Mouse (Mus musculus) kidney, embryonic 16.5 days (tissue): ENCODE data around the gene Palld. TPM values are rescaled to one million over a fixed set of nuclear protein-coding genes. Genes with fewer than 3 reads are reported as not detected.

ENCODE experiments used
- ATAC-seq: fragments of 200-750 bp; cut with Nextera tagmentation; 2 replicates; pipeline ENCODE4 v1.8.0; 2017; ENCODE audit warnings: moderate TSS enrichment; ENCODE audit not compliant: low FRiP score, low TSS enrichment
- H3K27ac ChIP-seq: fragments of 300-500 bp; sonication (generic); 2 replicates; pipeline ENCODE4 v1.5.1; 2014; ENCODE audit warnings: low read length
- H3K27me3 ChIP-seq: fragments of 300-500 bp; sonication (generic); 2 replicates; pipeline ENCODE4 v1.6.1; 2014; ENCODE audit warnings: low read length, control low read depth, mixed read lengths; ENCODE audit not compliant: insufficient read depth
- H3K36me3 ChIP-seq: fragments of 300-500 bp; sonication (generic); 2 replicates; pipeline ENCODE4 v1.6.1; 2014; ENCODE audit warnings: low read length, control low read depth, mixed read lengths; ENCODE audit not compliant: insufficient read depth
- H3K4me1 ChIP-seq: fragments of 300-500 bp; sonication (generic); 2 replicates; pipeline ENCODE4 v1.6.1; 2014; ENCODE audit warnings: low read length, control low read depth, mixed read lengths; ENCODE audit not compliant: insufficient read depth
- H3K4me2 ChIP-seq: fragments of 300-500 bp; sonication (generic); replicated peaks from 2 replicates; pipeline ENCODE4 v1.6.1; 2014; ENCODE audit warnings: low read depth, low read length
- H3K4me3 ChIP-seq: fragments of 300-500 bp; sonication (generic); 2 replicates; pipeline ENCODE4 v1.5.1; 2014; ENCODE audit warnings: mild to moderate bottlenecking, low read length
- H3K9ac ChIP-seq: fragments of 300-500 bp; sonication (generic); replicated peaks from 2 replicates; pipeline ENCODE4 v1.6.1; 2014; ENCODE audit warnings: low read length
- H3K9me3 ChIP-seq: fragments of 300-500 bp; sonication (generic); 2 replicates; pipeline ENCODE4 v1.6.1; 2016; ENCODE audit warnings: low read length, control low read depth
- WGBS: fragments of 180-500 bp; shearing (Covaris S2); extraction: QIAGEN DNeasy Blood & Tissue Kit; methylation state at CpG from one replicate; pipeline ENCODE4 v1.1.7; 2014; 5-methylcytosine and 5-hydroxymethylcytosine counted together
- polyA plus RNA-seq: library from polyadenylated mRNA; unstranded; fragments of >200 nt; fragmentation: Nextera tagmentation; extraction: Ambion mirVana; gene quantifications from 2 replicates; pipeline ENCODE4 v1.2.1, GENCODE M21; 2015

Palld gene
- polyA plus RNA-seq, 1 experiment from 2014 or later = 71.8 TPM

DNA sequence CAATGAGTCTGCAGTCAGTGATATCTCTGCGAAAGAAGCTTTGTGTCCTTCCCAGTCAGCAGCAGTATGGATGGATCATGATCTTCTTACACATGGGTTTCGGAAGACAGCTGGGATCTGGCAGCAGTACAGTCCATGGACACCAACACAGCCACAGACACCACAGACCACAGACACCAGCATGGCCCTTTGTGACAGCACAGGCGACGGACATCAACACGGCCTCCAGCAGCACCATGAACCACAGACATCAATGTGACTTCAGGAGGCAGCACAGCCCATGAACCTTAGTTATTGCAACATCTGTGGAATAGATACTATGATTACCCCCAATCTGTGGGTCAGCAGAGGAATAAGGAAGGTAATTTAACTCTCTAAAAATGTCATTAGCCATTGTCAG, 10.3 kb upstream of the Palld start:
- no peaks in the 10 kb centered on the region for H3K9me3 ChIP-seq
- H3K27ac ChIP-seq = no peak overlapping the region
- WGBS = 90% methylated on average over 5 of the region's 5 CpGs
- no peaks in the 10 kb centered on the region for H3K36me3 ChIP-seq
- H3K27me3 ChIP-seq = no peaks in the 10 kb centered on the region
- H3K4me1 ChIP-seq = no peaks in the 10 kb centered on the region
- no peak overlapping the region for H3K4me2 ChIP-seq
- H3K9ac ChIP-seq = no peak overlapping the region
- ATAC-seq = no peak
- no peak overlapping the region for H3K4me3 ChIP-seq

DNA sequence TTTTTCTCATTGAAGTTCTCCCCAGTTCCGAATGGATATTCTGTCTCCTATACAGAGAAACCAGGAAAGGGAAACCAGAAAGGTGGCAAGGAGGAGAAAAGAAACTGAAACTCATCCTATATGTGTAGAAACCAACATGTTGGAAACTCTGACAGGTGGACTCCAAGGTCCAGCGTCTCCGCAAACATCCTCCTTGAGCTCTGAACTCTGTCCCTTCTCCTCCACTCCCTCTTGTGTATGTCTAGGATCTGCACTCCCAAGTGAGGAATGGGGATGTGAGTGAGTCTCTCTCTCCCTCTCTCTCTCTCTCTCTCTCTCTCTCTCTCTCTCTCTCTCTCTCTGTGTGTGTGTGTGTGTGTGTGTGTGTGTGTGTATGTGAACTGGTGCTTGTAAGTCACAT, 6.8 kb upstream of the Palld start:
- WGBS = 78% methylated on average over 3 of the region's 3 CpGs
- H3K27me3 ChIP-seq = no peaks in the 10 kb centered on the region
- ATAC-seq = no peak

DNA sequence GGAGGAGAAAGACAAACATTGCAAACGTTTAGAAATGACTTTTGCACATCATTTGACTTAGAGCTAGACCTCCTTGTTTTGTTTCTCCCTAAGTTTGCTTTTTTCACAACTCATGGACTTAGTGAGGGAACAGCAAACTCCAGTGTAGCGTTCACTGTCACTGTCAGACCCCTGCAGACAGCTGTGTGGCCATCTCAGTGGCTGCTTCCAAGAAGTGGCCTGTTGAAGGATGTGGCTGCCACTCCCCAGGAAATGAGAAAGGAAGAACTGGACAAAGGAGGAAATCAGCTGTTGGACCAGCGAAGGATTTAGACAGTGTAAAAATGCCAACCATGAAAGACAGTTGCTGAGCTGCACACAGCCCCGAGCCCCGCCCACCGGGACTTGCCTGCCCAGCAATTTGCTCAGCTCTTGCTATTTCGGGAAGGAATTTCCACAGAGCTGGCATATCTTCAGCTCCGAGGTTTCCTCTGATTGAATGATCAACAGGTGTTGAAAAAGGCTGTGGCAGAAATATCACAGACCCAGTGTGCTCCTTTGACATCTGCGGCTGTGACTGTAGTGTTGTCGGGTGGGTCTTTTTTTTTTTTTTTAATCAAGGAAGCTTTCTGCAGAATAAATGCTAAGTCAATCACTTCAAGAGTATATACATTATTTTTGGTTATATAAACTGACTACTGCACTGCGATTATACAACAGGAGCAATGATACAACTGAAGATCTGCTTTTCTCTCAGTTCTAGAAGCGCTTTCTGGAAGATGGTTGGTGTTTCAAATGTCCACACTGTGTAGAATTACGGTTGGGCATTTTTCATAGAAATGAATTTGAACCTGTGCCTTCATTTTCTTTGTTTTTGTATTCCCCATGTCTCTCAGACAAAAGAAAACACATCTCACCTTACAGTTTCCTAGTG, 6.1 kb upstream of the Palld start:
- Histone ChIP-seq H3K4me1 (no peaks in the 10 kb centered on the region), H3K36me3 (no peaks in the 10 kb centered on the region), H3K4me2 (no peak overlapping the region; the same call in 1 of the 2 replicates), H3K9me3 (no peaks in the 10 kb centered on the region), H3K27me3 (no peaks in the 10 kb centered on the region), H3K27ac (no peak overlapping the region), H3K9ac (no peak overlapping the region), H3K4me3 (no peak overlapping the region)
- 60% methylated on average over 13 of the region's 13 CpGs for WGBS
- ATAC-seq = 0 out of 2 replicates have a peak, but pooled peaks have one; percentile 19

More for the DNA sequence above, 6.8 kb upstream of the Palld start:
- no peak overlapping the region for H3K9ac ChIP-seq
- no peaks in the 10 kb centered on the region for H3K36me3 ChIP-seq
- no peak overlapping the region for H3K27ac ChIP-seq
- H3K4me1 ChIP-seq = no peaks in the 10 kb centered on the region
- H3K4me2 ChIP-seq = no peak overlapping the region
- no peaks in the 10 kb centered on the region for H3K9me3 ChIP-seq
- H3K4me3 ChIP-seq = no peak overlapping the region

DNA sequence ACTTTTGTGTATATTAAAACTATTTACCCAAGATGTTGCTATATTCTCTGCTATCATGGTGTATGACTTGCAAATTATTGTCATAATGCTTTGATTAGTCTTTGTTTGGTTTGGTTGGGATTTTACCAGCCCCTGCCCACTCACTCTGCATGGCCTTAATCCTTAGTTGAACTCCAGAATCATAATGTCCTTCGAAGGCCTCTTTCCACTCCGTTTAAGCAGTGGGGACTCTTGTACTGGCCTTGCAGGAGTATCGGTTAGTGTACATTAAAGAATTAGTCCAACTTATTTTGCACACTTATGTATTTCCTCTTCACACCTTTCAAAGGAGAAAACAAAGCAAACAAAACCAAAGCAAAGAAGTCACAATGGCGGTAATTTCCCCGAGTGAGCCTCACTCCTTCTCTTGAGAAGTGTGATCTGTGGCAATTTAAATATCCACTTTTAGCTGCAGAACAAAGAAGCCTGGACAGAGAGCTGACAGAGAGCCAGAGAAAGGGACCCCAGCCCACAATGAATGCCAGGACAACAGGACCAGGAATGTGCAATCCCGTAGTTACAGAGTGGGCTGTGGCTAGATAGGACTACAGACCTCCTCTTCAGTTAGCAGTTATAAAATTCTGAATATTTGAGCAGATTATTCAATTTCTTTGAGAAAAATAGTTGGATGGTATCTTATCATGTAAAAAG, 1.3 kb downstream of the Palld start:
- no peak for ATAC-seq
- Histone ChIP-seq H3K9ac (no peak overlapping the region), H3K27me3 (no peaks in the 10 kb centered on the region), H3K27ac (no peak overlapping the region), H3K36me3 (no peaks in the 10 kb centered on the region), H3K9me3 (no peaks in the 10 kb centered on the region), H3K4me1 (no peaks in the 10 kb centered on the region), H3K4me2 (no peak overlapping the region), H3K4me3 (no peak overlapping the region)
- 78% methylated on average over 6 of the region's 6 CpGs for WGBS

DNA sequence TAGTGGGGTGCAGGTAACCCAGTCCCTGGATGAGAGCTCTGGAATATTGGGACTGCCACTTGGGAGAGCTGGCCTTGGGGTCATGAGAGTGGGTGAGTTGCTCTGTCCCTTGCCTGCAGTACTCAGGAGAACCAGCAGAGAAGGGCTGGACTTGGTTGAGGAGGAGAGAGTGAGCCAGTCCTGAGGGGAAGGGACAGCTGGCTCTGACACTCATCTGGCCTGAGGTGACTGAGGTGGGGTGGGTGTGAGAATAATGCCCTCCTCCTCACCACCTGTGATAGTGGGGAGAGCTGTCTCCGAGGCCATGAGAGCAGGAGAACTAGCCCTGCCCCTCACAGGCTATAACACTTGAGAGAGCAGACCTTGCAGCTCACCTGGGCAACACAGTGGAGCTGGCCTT, 5.1 kb downstream of the Palld start:
- H3K9me3 ChIP-seq = no peaks in the 10 kb centered on the region
- H3K27ac ChIP-seq = no peak overlapping the region
- H3K27me3 ChIP-seq = no peaks in the 10 kb centered on the region
- H3K4me1 ChIP-seq = no peaks in the 10 kb centered on the region
- H3K36me3 ChIP-seq = no peaks in the 10 kb centered on the region
- ATAC-seq = no peak
- H3K4me3 ChIP-seq = no peak overlapping the region
- H3K9ac ChIP-seq = no peak overlapping the region
- 64% methylated on average over 1 of the region's 1 CpGs for WGBS
- H3K4me2 ChIP-seq = no peak overlapping the region

DNA sequence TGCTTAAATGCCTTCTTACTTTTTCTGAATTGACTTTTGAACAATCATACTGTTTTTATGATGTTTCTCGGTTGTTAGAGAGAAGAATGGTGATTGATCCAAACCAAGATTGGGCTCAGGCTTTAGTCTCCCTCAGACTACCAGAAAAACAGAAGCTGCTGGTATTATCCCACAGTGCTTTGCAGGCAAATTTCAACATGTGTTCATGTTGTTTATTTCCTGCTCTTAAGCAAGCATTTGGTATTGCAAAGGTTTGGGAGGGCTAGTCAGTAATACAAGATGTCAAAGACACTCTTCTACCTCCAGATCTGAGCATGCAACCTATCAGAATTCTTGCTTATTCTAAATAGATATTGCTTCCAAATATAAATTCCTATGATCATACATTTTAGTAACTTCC, 5.7 kb downstream of the Palld start:
- 94% methylated on average over 1 of the region's 1 CpGs for WGBS
- ATAC-seq = no peak
- no peak overlapping the region for H3K27ac ChIP-seq

DNA sequence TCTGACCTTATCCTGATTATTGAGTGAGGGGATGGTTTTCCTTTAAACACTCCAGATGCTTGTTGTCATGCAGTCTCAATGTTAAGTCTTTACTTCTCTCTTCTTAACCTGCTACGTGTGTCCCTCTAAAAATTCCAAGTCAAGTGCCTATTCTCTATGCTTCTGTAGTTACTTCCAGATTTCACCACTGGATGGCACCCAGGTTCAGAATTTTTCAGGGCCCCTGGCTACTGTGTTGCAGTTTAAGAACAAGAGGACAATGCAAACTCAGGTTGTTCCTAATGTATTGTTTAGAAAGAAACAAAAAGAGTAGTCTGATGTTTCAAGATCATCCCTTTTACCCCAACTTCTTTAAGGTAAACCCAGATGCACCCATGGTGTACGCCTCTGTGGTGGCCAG, 8.4 kb downstream of the Palld start:
- WGBS = 57% methylated on average over 2 of the region's 2 CpGs
- H3K9ac ChIP-seq = no peak overlapping the region
- no peak for ATAC-seq

More for the DNA sequence above, 5.7 kb downstream of the Palld start:
- no peak overlapping the region for H3K9ac ChIP-seq
- H3K36me3 ChIP-seq = no peaks in the 10 kb centered on the region
- H3K4me3 ChIP-seq = no peak overlapping the region
- H3K9me3 ChIP-seq = no peaks in the 10 kb centered on the region
- H3K4me2 ChIP-seq = no peak overlapping the region
- no peaks in the 10 kb centered on the region for H3K4me1 ChIP-seq
- H3K27me3 ChIP-seq = no peaks in the 10 kb centered on the region

DNA sequence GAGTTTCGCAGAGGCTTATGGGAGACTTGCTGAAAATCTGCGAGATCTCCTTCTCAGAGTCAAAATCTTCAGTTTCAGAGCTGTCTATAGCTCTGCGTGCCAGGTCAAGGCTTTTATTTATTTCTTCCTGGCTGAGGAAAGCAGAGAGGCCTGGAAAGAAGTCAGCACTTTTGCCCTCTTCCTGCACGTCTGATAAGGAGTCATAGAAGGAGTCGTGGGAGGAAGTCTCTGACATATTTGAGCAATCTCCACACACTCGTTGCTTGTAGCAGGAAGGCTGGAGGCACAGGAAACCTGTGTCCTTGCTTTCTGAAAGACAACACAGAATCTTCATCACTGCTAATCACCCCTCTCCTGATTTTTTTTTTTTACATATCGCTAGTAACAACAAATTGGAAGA, 24.9 kb downstream of the Palld start:
- WGBS = 39% methylated on average over 7 of the region's 7 CpGs
- Histone ChIP-seq H3K9ac (no peak overlapping the region), H3K4me1 (0 out of 2 replicates have a peak, but pooled peaks cover 3% of the 10 kb centered on the region), H3K4me2 (no peak overlapping the region), H3K9me3 (no peaks in the 10 kb centered on the region), H3K27ac (no peak overlapping the region), H3K4me3 (no peak overlapping the region), H3K36me3 (no peaks in the 10 kb centered on the region), H3K27me3 (no peaks in the 10 kb centered on the region)
- ATAC-seq = no peak

More for the DNA sequence above, 8.4 kb downstream of the Palld start:
- no peaks in the 10 kb centered on the region for H3K27me3 ChIP-seq
- H3K9me3 ChIP-seq = no peaks in the 10 kb centered on the region
- no peaks in the 10 kb centered on the region for H3K36me3 ChIP-seq
- no peak overlapping the region for H3K4me3 ChIP-seq
- H3K4me1 ChIP-seq = no peaks in the 10 kb centered on the region
- H3K4me2 ChIP-seq = no peak overlapping the region
- H3K27ac ChIP-seq = no peak overlapping the region

DNA sequence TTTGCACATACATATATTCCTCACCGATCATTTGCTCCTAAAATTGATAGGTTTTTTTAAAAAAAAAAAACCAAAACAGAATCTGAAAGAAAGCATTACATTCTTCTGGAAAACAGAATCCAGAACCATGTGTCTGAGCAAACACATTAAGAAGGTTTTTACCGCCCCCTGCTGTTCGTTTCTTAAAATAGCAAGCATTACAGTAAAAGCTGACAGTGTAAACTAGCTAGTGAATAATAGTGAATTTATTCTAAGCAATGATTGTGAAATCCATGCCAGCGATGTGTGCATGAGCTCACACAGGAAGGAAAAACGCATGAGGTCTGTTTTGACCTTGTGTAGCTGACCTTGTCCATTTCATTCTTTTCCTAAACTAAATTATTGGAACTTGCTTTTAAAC, 27.2 kb downstream of the Palld start:
- Histone ChIP-seq H3K9me3 (no peaks in the 10 kb centered on the region), H3K4me2 (no peak overlapping the region), H3K4me1 (0 out of 2 replicates have a peak, but pooled peaks cover 3% of the 10 kb centered on the region), H3K36me3 (no peaks in the 10 kb centered on the region), H3K27ac (no peak overlapping the region), H3K27me3 (no peaks in the 10 kb centered on the region), H3K4me3 (no peak overlapping the region), H3K9ac (no peak overlapping the region)
- 8% methylated on average over 5 of the region's 5 CpGs for WGBS
- ATAC-seq = no peak

DNA sequence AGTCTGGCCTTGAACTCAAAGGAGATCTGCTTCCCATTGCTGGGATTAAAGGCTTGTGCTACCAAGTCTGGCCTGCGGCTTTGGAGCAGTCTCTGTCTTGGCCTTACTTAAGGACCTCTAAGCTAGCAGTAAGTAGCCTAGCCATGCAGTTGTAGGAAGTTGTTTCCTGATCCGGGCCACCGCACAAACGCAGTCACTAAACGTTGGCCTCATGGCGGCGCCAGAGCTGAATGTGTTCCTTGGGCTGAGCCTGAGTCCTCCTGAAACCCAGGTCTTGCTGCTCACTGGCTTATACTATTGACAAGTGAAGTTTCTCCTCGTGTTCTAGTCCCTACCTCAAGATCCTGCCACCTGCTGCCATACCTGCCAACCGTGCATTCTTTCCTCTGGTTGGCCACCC, 28.5 kb downstream of the Palld start:
- no peak overlapping the region for H3K9ac ChIP-seq
- H3K4me2 ChIP-seq = no peak overlapping the region
- H3K4me1 ChIP-seq = 0 out of 2 replicates have a peak, but pooled peaks cover 3% of the 10 kb centered on the region
- no peak for ATAC-seq
- no peaks in the 10 kb centered on the region for H3K27me3 ChIP-seq
- H3K9me3 ChIP-seq = no peaks in the 10 kb centered on the region
- WGBS = 58% methylated on average over 9 of the region's 9 CpGs
- no peak overlapping the region for H3K27ac ChIP-seq
- H3K4me3 ChIP-seq = no peak overlapping the region
- no peaks in the 10 kb centered on the region for H3K36me3 ChIP-seq
